In genomic region chr10:98660747-98661146, GRCm38 (mm10) we compare ENCODE assay signal across 15 mouse cellular contexts.
DNase-seq lines count a peak whose midpoint lies in the region; ATAC-seq and TF ChIP-seq lines count a peak whose summit lies in the region.
"Had no signal": no experiment of that assay in that cellular context is flagged by ENCODE, and none has a peak within 500 bp of the region (broad histone marks: within the 10 kb centered on the region; RNA-seq: fewer than 3 reads in every experiment).

No protein-coding gene starts in this region.

- no peaks in the 10 kb centered on the region for H3K9me3 ChIP-seq in kidney, embryonic 16.5 days (ENCODE audit: low read length)
- no peaks in the 10 kb centered on the region for H3K9me3 ChIP-seq in MEL (replicated peaks; ENCODE audit: insufficient read depth, low read length)
- H3K9me3 ChIP-seq in midbrain, embryonic 15.5 days: no peaks in the 10 kb centered on the region
- H3K9me3 ChIP-seq: hindbrain, embryonic 12.5 days; limb, embryonic 12.5 days; liver, embryonic 15.5 days had no signal

- H3K4me1 ChIP-seq in kidney, adult 2 months (ENCODE audit: control insufficient read depth, insufficient read depth, low read length): no peaks in the 10 kb centered on the region
- H3K4me1 ChIP-seq in kidney, embryonic 16.5 days (ENCODE audit: insufficient read depth, low read length): no peaks in the 10 kb centered on the region
- no peaks in the 10 kb centered on the region for H3K4me1 ChIP-seq in MEL (ENCODE audit: control insufficient read depth in 1 of 2, insufficient read depth in 2 of 2, low read length in 2 of 2)
- H3K4me1 ChIP-seq in midbrain, embryonic 15.5 days: no peaks in the 10 kb centered on the region
- H3K4me1 ChIP-seq: hindbrain, embryonic 12.5 days; limb, embryonic 12.5 days; liver, embryonic 15.5 days had no signal

- no peak for TF ChIP-seq EP300 in MEL (IDR thresholded peaks at IDR 0.05; ENCODE audit: low read depth in 1 of 2, low read length in 2 of 2)

- H3K27me3 ChIP-seq in kidney, adult 2 months (replicated peaks; ENCODE audit: control insufficient read depth, insufficient read depth, low read length): no peaks in the 10 kb centered on the region
- H3K27me3 ChIP-seq in kidney, embryonic 16.5 days (ENCODE audit: insufficient read depth, low read length): no peaks in the 10 kb centered on the region
- no peaks in the 10 kb centered on the region for H3K27me3 ChIP-seq in MEL (ENCODE audit: control insufficient read depth in 1 of 2, insufficient read depth in 2 of 2, low read length in 2 of 2)
- no peaks in the 10 kb centered on the region for H3K27me3 ChIP-seq in midbrain, embryonic 15.5 days (replicated peaks)
- H3K27me3 ChIP-seq: hindbrain, embryonic 12.5 days; limb, embryonic 12.5 days; liver, embryonic 15.5 days had no signal

- no peaks in the 10 kb centered on the region for H3K79me2 ChIP-seq in MEL (ENCODE audit: control insufficient read depth, insufficient read depth, low read length, poor library complexity)

- TF ChIP-seq POLR2A in kidney, adult 2 months (IDR thresholded peaks at IDR 0.05; ENCODE audit: low read depth, low read length): no peak
- no peak for TF ChIP-seq POLR2A in MEL (IDR thresholded peaks at IDR 0.05; ENCODE audit: control insufficient read depth in 1 of 2, insufficient read depth in 1 of 2, low read depth in 1 of 2, low read length in 2 of 2, poor library complexity in 1 of 2)

- DNase-seq in gastrocnemius, adult 18-20 months (ENCODE audit: low spot score): peak; percentile 33
- DNase-seq in gastrocnemius, postnatal 36 days: no peak
- DNase-seq in kidney, adult 2 months: peak; percentile 51
- peak; percentile 27 for DNase-seq in MEL (ENCODE audit: low read depth, low spot score)
- DNase-seq in embryo, embryonic 11 days: no peak
- DNase-seq: adrenal gland, postnatal 14 days; right cerebral cortex, postnatal 14 days had no signal

- no peak overlapping the region for H3K27ac ChIP-seq in kidney, adult 2 months (ENCODE audit: insufficient read depth, low read depth, low read length)
- H3K27ac ChIP-seq in kidney, embryonic 16.5 days (ENCODE audit: low read length): no peak overlapping the region
- no peak overlapping the region for H3K27ac ChIP-seq in MEL (ENCODE audit: control insufficient read depth, low read depth, low read length)
- no peak overlapping the region for H3K27ac ChIP-seq in midbrain, embryonic 15.5 days
- H3K27ac ChIP-seq: hindbrain, embryonic 12.5 days; left cerebral cortex, adult 2 months; limb, embryonic 12.5 days; liver, embryonic 15.5 days had no signal

- ATAC-seq in kidney, embryonic 16.5 days (ENCODE audit: low FRiP score, low TSS enrichment): no peak
- ATAC-seq in hematopoietic stem cell, adult 5-6 weeks (replicated peaks in 1 of 2; ENCODE audit: insufficient read depth in 1 of 2, low FRiP score in 2 of 2, low TSS enrichment in 1 of 2, low read depth in 1 of 2, poor library complexity in 2 of 2, severe bottlenecking in 2 of 2): peak; percentile 45 to 49; a peak in 2 of 4 replicates
- ATAC-seq in midbrain, embryonic 15.5 days (replicated peaks): no peak
- ATAC-seq: intestine, postnatal 0 days had no signal

- 71% methylated on average over 1 of the region's 1 CpGs for WGBS in kidney, adult 2 months
- 81% methylated on average over 1 of the region's 1 CpGs for WGBS in kidney, embryonic 16.5 days
- 38% methylated on average over 1 of the region's 1 CpGs for WGBS in midbrain, embryonic 15.5 days

- H3K4me3 ChIP-seq in kidney, adult 2 months (ENCODE audit: insufficient read depth, low read depth, low read length): no peak overlapping the region
- H3K4me3 ChIP-seq in kidney, embryonic 16.5 days (ENCODE audit: low read length): no peak overlapping the region
- H3K4me3 ChIP-seq in MEL (ENCODE audit: control insufficient read depth in 1 of 2, insufficient read depth in 1 of 2, low read depth in 2 of 2, low read length in 2 of 2): no peak overlapping the region
- H3K4me3 ChIP-seq in midbrain, embryonic 15.5 days: no peak overlapping the region
- H3K4me3 ChIP-seq: hindbrain, embryonic 12.5 days; left cerebral cortex, adult 2 months; limb, embryonic 12.5 days; liver, embryonic 15.5 days had no signal

- intact Hi-C loops in gastrocnemius, postnatal 36 days (cut with DNase I): no loop called here

- no peak for TF ChIP-seq RAD21 in MEL (IDR thresholded peaks at IDR 0.05; ENCODE audit: low read depth, low read length)

- no peaks in the 10 kb centered on the region for H3K36me3 ChIP-seq in kidney, adult 2 months (ENCODE audit: control insufficient read depth, insufficient read depth, low read length)
- H3K36me3 ChIP-seq in kidney, embryonic 16.5 days (ENCODE audit: insufficient read depth, low read length): no peaks in the 10 kb centered on the region
- H3K36me3 ChIP-seq in MEL (ENCODE audit: control insufficient read depth in 1 of 2, insufficient read depth in 2 of 2, low read length in 2 of 2): no peaks in the 10 kb centered on the region
- H3K36me3 ChIP-seq in midbrain, embryonic 15.5 days (replicated peaks): no peaks in the 10 kb centered on the region
- H3K36me3 ChIP-seq: hindbrain, embryonic 12.5 days; limb, embryonic 12.5 days; liver, embryonic 15.5 days had no signal

- H3K9ac ChIP-seq in kidney, embryonic 16.5 days (replicated peaks; ENCODE audit: low read length): no peak overlapping the region
- H3K9ac ChIP-seq in MEL (ENCODE audit: control insufficient read depth, low read depth, low read length, poor library complexity, severe bottlenecking): no peak overlapping the region
- no peak overlapping the region for H3K9ac ChIP-seq in midbrain, embryonic 15.5 days
- H3K9ac ChIP-seq: hindbrain, embryonic 12.5 days; limb, embryonic 12.5 days; liver, embryonic 15.5 days had no signal

- no peak for TF ChIP-seq CTCF in kidney, adult 2 months (conservative IDR thresholded peaks at IDR 0.05; ENCODE audit: insufficient read depth, insufficient read length, low read depth, low read length)
- no peak for TF ChIP-seq CTCF in MEL (IDR thresholded peaks at IDR 0.05 in 2 of 3, conservative IDR thresholded peaks at IDR 0.05 in 1 of 3; ENCODE audit: control insufficient read depth in 1 of 3, insufficient read depth in 1 of 3, low read depth in 2 of 3, low read length in 3 of 3, poor library complexity in 1 of 3, severe bottlenecking in 1 of 3)

- H3K4me2 ChIP-seq in kidney, embryonic 16.5 days (replicated peaks; ENCODE audit: low read depth, low read length): no peak overlapping the region
- no peak overlapping the region for H3K4me2 ChIP-seq in midbrain, embryonic 15.5 days
- H3K4me2 ChIP-seq: hindbrain, embryonic 12.5 days; limb, embryonic 12.5 days; liver, embryonic 15.5 days had no signal

TF ChIP-seq in MEL, 35 proteins besides CTCF, POLR2A, EP300 and RAD21:
- TF ChIP-seq CHD1 (IDR thresholded peaks at IDR 0.05; ENCODE audit: low read depth, low read length) (no peak), USF2 (IDR thresholded peaks at IDR 0.05; ENCODE audit: borderline replicate concordance in 1 of 2, insufficient read depth in 1 of 2, low read depth in 1 of 2, low read length in 2 of 2) (no peak), ZNF384 (IDR thresholded peaks at IDR 0.05; ENCODE audit: low read depth, low read length) (no peak), SIN3A (IDR thresholded peaks at IDR 0.05; ENCODE audit: low read length) (no peak)

Comparison
In these comparisons a context has a peak if more than half of its experiments do, and no peak if none do; other contexts are left out.
1. DNase-seq: peak in gastrocnemius, adult 18-20 months (single experiment), kidney, adult 2 months (single experiment) and MEL (single experiment); none in gastrocnemius, postnatal 36 days (0 of 2) and embryo, embryonic 11 days (single experiment).
2. ATAC-seq: peak in hematopoietic stem cell, adult 5-6 weeks (2 of 2); none in kidney, embryonic 16.5 days (single experiment) and midbrain, embryonic 15.5 days (single experiment).